Mouse (Mus musculus) MEL (cell line): ENCODE data around the gene Tmem190. TPM values are rescaled to one million over a fixed set of nuclear protein-coding genes. Genes with fewer than 3 reads are reported as not detected.

Experiments
- DNase-seq: peaks from one replicate; pipeline ENCODE4 v3.0.0; 2011; ENCODE audit warnings: low read depth, low spot score
- H3K27ac ChIP-seq: 2 replicates; pipeline ENCODE4 v1.5.1; 2012; ENCODE audit warnings: low read depth, mild to moderate bottlenecking, control low read depth, low read length, moderate library complexity; ENCODE audit not compliant: control insufficient read depth
- H3K27me3 ChIP-seq, 2 experiments: fragments of 150-350 bp in 1 of 2; sonication (generic) in 1 of 2; 2 replicates each; pipeline ENCODE4 v1.6.1; 2012; ENCODE audit warnings: low read length in 2 of 2, mild to moderate bottlenecking in 2 of 2, improper control_type of control experiment in 1 of 2, moderate library complexity in 1 of 2; ENCODE audit not compliant: insufficient read depth in 2 of 2, control insufficient read depth in 1 of 2
- H3K36me3 ChIP-seq, 2 experiments: 2 replicates each; pipeline ENCODE4 v1.6.1; 2012 to 2014; ENCODE audit warnings: low read length in 2 of 2, improper control_type of control experiment in 1 of 2, inconsistent platforms in 1 of 2, mild to moderate bottlenecking in 1 of 2; ENCODE audit not compliant: insufficient read depth in 2 of 2, control insufficient read depth in 1 of 2
- H3K4me1 ChIP-seq, 2 experiments: fragments of 150-350 bp in 1 of 2; sonication (generic) in 1 of 2; 2 replicates each; pipeline ENCODE4 v1.6.1; 2012; ENCODE audit warnings: low read length in 2 of 2, improper control_type of control experiment in 1 of 2, mild to moderate bottlenecking in 1 of 2; ENCODE audit not compliant: insufficient read depth in 2 of 2, control insufficient read depth in 1 of 2
- H3K4me3 ChIP-seq, 2 experiments: fragments of 150-350 bp in 1 of 2; sonication (generic) in 1 of 2; 2 replicates each; pipeline ENCODE4 v1.5.1; 2012; ENCODE audit warnings: low read depth in 2 of 2, low read length in 2 of 2, mild to moderate bottlenecking in 2 of 2, moderate library complexity in 2 of 2, control low read depth in 1 of 2, improper control_type of control experiment in 1 of 2; ENCODE audit not compliant: control insufficient read depth in 1 of 2, insufficient read depth in 1 of 2
- H3K79me2 ChIP-seq: 2 replicates; pipeline ENCODE4 v1.6.1; 2012; ENCODE audit warnings: mild to moderate bottlenecking, low read length, moderate library complexity; ENCODE audit not compliant: control insufficient read depth, poor library complexity, insufficient read depth
- H3K9ac ChIP-seq: 2 replicates; pipeline ENCODE4 v1.6.1; 2012; ENCODE audit warnings: low read depth, mild to moderate bottlenecking, control low read depth, low read length, moderate library complexity; ENCODE audit not compliant: control insufficient read depth, poor library complexity, severe bottlenecking
- H3K9me3 ChIP-seq: fragments of 150-350 bp; sonication (generic); replicated peaks from 2 replicates; pipeline ENCODE4 v1.6.1; 2012; ENCODE audit warnings: mild to moderate bottlenecking, low read length, improper control_type of control experiment, moderate library complexity; ENCODE audit not compliant: insufficient read depth
- BHLHE40 ChIP-seq: IDR thresholded peaks from 2 replicates; pipeline ENCODE4 v1.6.1; 2012; ENCODE audit warnings: low read depth, mild to moderate bottlenecking, inconsistent platforms, low read length, improper control_type of control experiment, borderline replicate concordance
- CHD2 ChIP-seq: IDR thresholded peaks from 2 replicates; pipeline ENCODE4 v1.6.1; 2011; ENCODE audit warnings: low read length, improper control_type of control experiment
- CTCF ChIP-seq, 3 experiments: IDR thresholded peaks in 2 of 3; conservative IDR thresholded peaks in 1 of 3; 2 replicates each; pipeline ENCODE4 v1.5.1; 2011 to 2012; ENCODE audit warnings: low read length in 3 of 3, low read depth in 2 of 3, mild to moderate bottlenecking in 2 of 3, improper control_type of control experiment in 1 of 3, inconsistent platforms in 1 of 3, mixed read lengths in 1 of 3, moderate library complexity in 1 of 3; ENCODE audit not compliant: control insufficient read depth in 1 of 3, insufficient read depth in 1 of 3, poor library complexity in 1 of 3, severe bottlenecking in 1 of 3
- E2F4 ChIP-seq: IDR thresholded peaks from 2 replicates; pipeline ENCODE4 v1.6.1; 2011; ENCODE audit warnings: low read depth, low read length, improper control_type of control experiment, borderline replicate concordance
- ELF1 ChIP-seq: IDR thresholded peaks from 2 replicates; pipeline ENCODE4 v1.6.1; 2014; ENCODE audit warnings: low read depth, mild to moderate bottlenecking, inconsistent platforms, low read length, improper control_type of control experiment, moderate library complexity
- EP300 ChIP-seq, 2 experiments: IDR thresholded peaks; 2 replicates each; pipeline ENCODE4 v1.6.1; 2011; ENCODE audit warnings: improper control_type of control experiment in 2 of 2, low read length in 2 of 2, low read depth in 1 of 2, mild to moderate bottlenecking in 1 of 2
- GABPA ChIP-seq: IDR thresholded peaks from 2 replicates; pipeline ENCODE4 v1.6.1; 2012; ENCODE audit warnings: low read depth, mild to moderate bottlenecking, inconsistent platforms, low read length, improper control_type of control experiment, moderate library complexity
- HCFC1 ChIP-seq: IDR thresholded peaks from 2 replicates; pipeline ENCODE4 v1.6.1; 2012; ENCODE audit warnings: low read depth, mild to moderate bottlenecking, inconsistent platforms, low read length, improper control_type of control experiment, moderate library complexity
- KAT2A ChIP-seq: conservative IDR thresholded peaks from 2 replicates; pipeline ENCODE4 v1.6.1; 2012; ENCODE audit warnings: low read depth, low read length, improper control_type of control experiment, inconsistent platforms
- MAFK ChIP-seq: IDR thresholded peaks from 2 replicates; pipeline ENCODE4 v1.6.1; 2011; ENCODE audit warnings: low read depth, mild to moderate bottlenecking, low read length, improper control_type of control experiment, borderline replicate concordance
- MAZ ChIP-seq: IDR thresholded peaks from 2 replicates; pipeline ENCODE4 v1.6.1; 2012; ENCODE audit warnings: low read depth, mild to moderate bottlenecking, inconsistent platforms, low read length, improper control_type of control experiment
- MXI1 ChIP-seq: IDR thresholded peaks from 2 replicates; pipeline ENCODE4 v1.6.1; 2011; ENCODE audit warnings: mild to moderate bottlenecking, low read depth, low read length, improper control_type of control experiment
- MYC ChIP-seq: IDR thresholded peaks from 2 replicates; pipeline ENCODE4 v1.6.1; 2011; ENCODE audit warnings: low read depth, mild to moderate bottlenecking, low read length, improper control_type of control experiment, moderate library complexity
- NELFE ChIP-seq: IDR thresholded peaks from 2 replicates; pipeline ENCODE4 v1.6.1; 2011; ENCODE audit warnings: low read depth, low read length, improper control_type of control experiment
- NRF1 ChIP-seq: IDR thresholded peaks from 2 replicates; pipeline ENCODE4 v1.6.1; 2014; ENCODE audit warnings: low read depth, mild to moderate bottlenecking, inconsistent platforms, low read length, improper control_type of control experiment, moderate library complexity; ENCODE audit not compliant: poor library complexity, insufficient read depth, severe bottlenecking
- POLR2AphosphoS2 ChIP-seq: IDR thresholded peaks from 2 replicates; pipeline ENCODE4 v1.6.1; 2011; ENCODE audit warnings: low read length, improper control_type of control experiment
- POLR2AphosphoS5 ChIP-seq: IDR thresholded peaks from 2 replicates; pipeline ENCODE4 v1.6.1; 2012; ENCODE audit warnings: low read depth, borderline replicate concordance, mild to moderate bottlenecking, inconsistent platforms, low read length, moderate library complexity, mixed read lengths
- RCOR1 ChIP-seq: IDR thresholded peaks from 2 replicates; pipeline ENCODE4 v1.6.1; 2012; ENCODE audit warnings: low read depth, mild to moderate bottlenecking, inconsistent platforms, low read length, improper control_type of control experiment
- SIN3A ChIP-seq: IDR thresholded peaks from 2 replicates; pipeline ENCODE4 v1.6.1; 2012; ENCODE audit warnings: low read length, improper control_type of control experiment, inconsistent platforms
- SMC3 ChIP-seq: IDR thresholded peaks from 2 replicates; pipeline ENCODE4 v1.6.1; 2011; ENCODE audit warnings: low read depth, low read length, improper control_type of control experiment
- TBP ChIP-seq: IDR thresholded peaks from 2 replicates; pipeline ENCODE4 v1.8.0; 2011; ENCODE audit warnings: low read depth, low read length, improper control_type of control experiment
- TCF12 ChIP-seq: IDR thresholded peaks from 2 replicates; pipeline ENCODE4 v1.6.1; 2014; ENCODE audit warnings: low read depth, mild to moderate bottlenecking, inconsistent platforms, low read length, improper control_type of control experiment, moderate library complexity
- UBTF ChIP-seq: IDR thresholded peaks from 2 replicates; pipeline ENCODE4 v1.6.1; 2012; ENCODE audit warnings: low read depth, mild to moderate bottlenecking, inconsistent platforms, low read length, improper control_type of control experiment, moderate library complexity, borderline replicate concordance; ENCODE audit not compliant: insufficient read depth
- USF1 ChIP-seq: IDR thresholded peaks from 2 replicates; pipeline ENCODE4 v1.6.1; 2014; ENCODE audit warnings: low read depth, mild to moderate bottlenecking, inconsistent platforms, low read length, improper control_type of control experiment, moderate library complexity
- ZC3H11A ChIP-seq: IDR thresholded peaks from 2 replicates; pipeline ENCODE4 v1.6.1; 2012; ENCODE audit warnings: low read depth, mild to moderate bottlenecking, inconsistent platforms, low read length, improper control_type of control experiment
- ZKSCAN1 ChIP-seq: IDR thresholded peaks from 2 replicates; pipeline ENCODE4 v1.6.1; 2012; ENCODE audit warnings: low read depth, mild to moderate bottlenecking, inconsistent platforms, low read length, improper control_type of control experiment, moderate library complexity
- ZMIZ1 ChIP-seq: IDR thresholded peaks from 2 replicates; pipeline ENCODE4 v1.6.1; 2012; ENCODE audit warnings: low read depth, mild to moderate bottlenecking, inconsistent platforms, low read length, improper control_type of control experiment, moderate library complexity
- polyA plus RNA-seq, 2 experiments: library from polyadenylated mRNA; stranded (reverse) in 1 of 2; unstranded in 1 of 2; fragments of >175 nt in 1 of 2; fragments of >200 nt in 1 of 2; gene quantifications; 2 replicates each; pipeline versions ENCODE4 v1.2.1 to v1.2.4; 2012; ENCODE audit warnings: low replicate concordance in 2 of 2, low read depth in 1 of 2; ENCODE audit not compliant: insufficient read length in 2 of 2, insufficient read depth in 1 of 2, missing spikeins in 1 of 2
- total RNA-seq: library from RNA; depleted of rRNA; stranded (reverse); fragments of 300-350 nt; gene quantifications from 2 replicates; pipeline ENCODE4 v1.2.3, GENCODE M21; 2012

Gene Tmem190
- total and polyA plus RNA-seq, 3 experiments, result 1.6 TPM; not detected in 2

DNA sequence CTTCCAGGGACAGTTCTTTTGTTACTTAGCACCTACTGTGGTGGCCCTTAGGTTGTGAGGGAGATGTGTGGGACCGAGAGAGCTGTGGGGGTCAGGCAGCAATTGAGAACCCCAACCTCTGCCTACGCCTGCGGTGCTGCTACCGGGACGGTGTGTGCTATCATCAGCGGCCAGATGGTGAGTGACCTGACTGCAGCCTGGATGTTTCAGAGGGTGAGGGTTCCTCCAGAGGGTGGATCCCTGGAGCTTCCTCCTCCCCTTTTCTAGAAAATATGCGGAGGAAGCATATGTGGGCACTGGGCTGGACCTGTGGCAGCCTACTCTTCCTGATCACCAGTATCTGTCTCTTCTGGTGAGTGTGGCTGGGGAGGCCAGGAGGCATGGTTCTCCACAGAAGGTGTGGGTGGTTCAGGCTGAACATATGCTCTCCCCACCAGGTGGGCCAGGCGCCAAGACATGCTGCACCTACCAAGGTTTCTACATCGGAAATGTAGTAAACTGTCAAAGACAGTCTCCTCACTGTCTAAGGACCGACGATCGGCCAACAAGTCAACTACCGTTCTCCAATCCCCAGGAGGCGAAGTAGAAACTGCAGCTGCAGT lies 1.0 kb downstream of the Tmem190 start:
- Histone ChIP-seq H3K9me3 (no peaks in the 10 kb centered on the region), H3K4me3 (no peak overlapping the region), H3K9ac (no peak overlapping the region), H3K36me3 (peaks cover 0 to 15% of the 10 kb centered on the region in 2 experiments; a peak in 3 of 4 replicates), H3K79me2 (peaks cover 16% of the 10 kb centered on the region), H3K4me1 (peaks cover 2 to 21% of the 10 kb centered on the region in 2 experiments; a peak in 3 of 4 replicates), H3K27ac (no peak overlapping the region), H3K27me3 (no peaks in the 10 kb centered on the region)
- DNase-seq, result no peak
- TF ChIP-seq BHLHE40 (no peak), KAT2A (no peak), USF1 (no peak), SMC3 (no peak), E2F4 (no peak), GABPA (no peak), CHD2 (no peak), ZC3H11A (no peak), SIN3A (no peak), POLR2AphosphoS5 (no peak), NELFE (no peak), HCFC1 (no peak), ELF1 (no peak), ZKSCAN1 (no peak), CTCF (IDR thresholded peaks at IDR 0.05 in 2 of 3, conservative IDR thresholded peaks at IDR 0.05 in 1 of 3; ENCODE audit: control insufficient read depth in 1 of 3, insufficient read depth in 1 of 3, low read depth in 2 of 3, low read length in 3 of 3, poor library complexity in 1 of 3, severe bottlenecking in 1 of 3) (no peak)

DNA sequence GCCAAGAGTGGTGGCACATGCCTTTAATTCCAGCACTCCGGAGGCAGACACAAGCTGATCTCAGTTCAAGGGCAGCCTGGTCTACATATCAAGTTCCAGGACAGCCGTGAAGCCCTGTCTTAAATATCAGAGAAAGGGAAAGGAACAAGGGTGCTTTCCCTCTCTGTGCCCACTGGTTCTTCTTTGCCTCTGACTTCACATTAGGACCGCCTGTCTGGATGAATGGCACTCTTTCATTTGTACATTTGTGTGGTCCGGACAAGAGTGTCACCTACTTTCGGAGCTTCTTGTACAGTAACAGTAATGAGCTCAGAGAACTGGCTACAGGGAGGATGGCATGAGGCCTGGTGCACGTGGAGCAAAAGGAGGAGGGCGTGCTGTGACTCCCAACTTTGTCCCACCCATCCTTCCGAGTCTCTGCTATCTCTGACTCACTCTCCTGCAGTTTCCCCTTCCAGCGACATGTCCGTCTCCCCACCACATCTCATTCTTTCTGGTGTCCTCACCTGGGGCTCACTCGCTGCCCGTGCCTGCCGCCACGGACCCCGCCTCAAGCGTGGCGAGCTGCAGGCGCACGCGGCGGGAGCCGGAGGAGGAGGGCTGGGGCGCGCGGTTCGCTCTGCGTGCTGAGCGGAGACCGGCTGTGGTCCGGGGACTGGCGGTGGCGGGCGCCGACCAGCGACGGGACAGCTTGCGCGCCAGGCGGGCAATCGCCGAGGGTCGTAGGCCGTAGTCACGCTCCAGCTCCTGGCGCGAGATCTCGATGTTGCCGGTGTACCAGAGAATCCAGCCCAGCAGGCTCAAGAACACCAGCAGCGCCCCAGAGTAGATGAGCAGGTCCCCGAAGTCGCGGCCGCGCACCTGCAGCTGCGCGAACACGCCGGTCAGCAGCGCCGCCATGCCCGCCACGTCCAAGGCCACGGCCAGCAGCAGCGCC lies 6.0 kb downstream of the Tmem190 start:
- no peaks in the 10 kb centered on the region for H3K27me3 ChIP-seq
- H3K79me2 ChIP-seq, result peaks cover 33% of the 10 kb centered on the region
- H3K9me3 ChIP-seq, result no peaks in the 10 kb centered on the region
- H3K4me1 ChIP-seq, result peaks cover 2 to 16% of the 10 kb centered on the region in 2 experiments; a peak in 3 of 4 replicates
- H3K9ac ChIP-seq, result peak overlapping the region; percentile 93
- H3K36me3 ChIP-seq, result peaks cover 1 to 15% of the 10 kb centered on the region in 2 experiments; a peak in 3 of 4 replicates
- peak overlapping the region; percentile 72 to 83 for H3K4me3 ChIP-seq
- H3K27ac ChIP-seq, result peak overlapping the region; percentile 68
- DNase-seq, result peak; percentile 92
- TF ChIP-seq SMC3, result no peak
- TF ChIP-seq POLR2AphosphoS2, result peak; percentile 93
- peak; percentile 60; the same call in 1 of the 2 replicates for TF ChIP-seq USF1
- peak; percentile 33 for TF ChIP-seq KAT2A
- TF ChIP-seq NELFE, result peak; percentile 93
- TF ChIP-seq UBTF, result peak; percentile 78; the same call in 1 of the 2 replicates
- TF ChIP-seq EP300 (IDR thresholded peaks at IDR 0.05; ENCODE audit: low read depth in 1 of 2, low read length in 2 of 2), result no peak; a peak in 2 of 4 replicates
- TF ChIP-seq MYC, result peak; percentile 100
- TF ChIP-seq RCOR1, result no peak
- peak; percentile 83; the same call in 1 of the 2 replicates for TF ChIP-seq ZMIZ1
- TF ChIP-seq NRF1, result 0 out of 2 replicates have a peak, but pooled peaks have one; percentile 27
- peak; percentile 99 for TF ChIP-seq MXI1
- peak; percentile 90 for TF ChIP-seq TBP
- TF ChIP-seq BHLHE40, result peak; percentile 62; the same call in 1 of the 2 replicates
- TF ChIP-seq TCF12, result peak; percentile 61; the same call in 1 of the 2 replicates
- TF ChIP-seq MAFK, result no peak
- TF ChIP-seq MAZ, result no peak
- no peak for TF ChIP-seq E2F4
